Mouse (Mus musculus) liver, postnatal 0 days (tissue): ENCODE data around the gene Fbxo47.

Experiments
- CTCF ChIP-seq: sonication (generic); IDR thresholded peaks from 2 replicates; pipeline ENCODE4 v1.5.1; 2016; ENCODE audit warnings: antibody characterized with exemption, low read depth
- EP300 ChIP-seq: IDR thresholded peaks from 2 replicates; pipeline ENCODE4 v1.6.1; 2016; ENCODE audit warnings: antibody characterized with exemption, low read depth, mild to moderate bottlenecking

GRCm38 (mm10) chr11:97810970-97811369 lies 73.0 kb downstream of the Fbxo47 start:
- TF ChIP-seq EP300 (no peak), CTCF (no peak)
